Mouse (Mus musculus) embryo, embryonic 10.5 days (tissue): ENCODE data around the gene Nxn.
"Not testable (repeated sequence)": the region's sequence is repeated elsewhere in the genome, so short reads cannot be mapped to it uniquely, and the experiment has no call there.

ENCODE experiments used
- DNase-seq: peaks from one replicate; pipeline ENCODE4 v3.0.0-alpha.2; 2015; ENCODE audit warnings: low spot score

Nxn gene

GRCm38 (mm10) chr11:76213841-76214240, 185.1 kb downstream of the Nxn start:
- DNase-seq: peak; percentile 52

GRCm38 (mm10) chr11:76211595-76211994, 187.3 kb downstream of the Nxn start:
- not testable (repeated sequence) for DNase-seq

GRCm38 (mm10) chr11:76210228-76210985, 188.5 kb downstream of the Nxn start:
- DNase-seq: no peak
